Mouse (Mus musculus) central nervous system, embryonic 18 days (tissue): Measurements from ENCODE around the gene Rbm44. TPM values are rescaled to one million over a fixed set of nuclear protein-coding genes. Genes with fewer than 3 reads are reported as not detected.

Experiments
- polyA plus RNA-seq: library from polyadenylated mRNA; depleted of rRNA; stranded (reverse); fragments of >200 nt; gene quantifications from 2 replicates; pipeline ENCODE4 v1.2.3, GENCODE M21; 2012; rRNA removed

Rbm44 gene
- 0.10 and 0.19 TPM in 2 replicates for polyA plus RNA-seq

GRCm38 (mm10) chr1:91144813-91145212, at the start of gene Rbm44:
Gene Rbm44, plus strand, starts transcription at chr1:91145089.

DNA sequence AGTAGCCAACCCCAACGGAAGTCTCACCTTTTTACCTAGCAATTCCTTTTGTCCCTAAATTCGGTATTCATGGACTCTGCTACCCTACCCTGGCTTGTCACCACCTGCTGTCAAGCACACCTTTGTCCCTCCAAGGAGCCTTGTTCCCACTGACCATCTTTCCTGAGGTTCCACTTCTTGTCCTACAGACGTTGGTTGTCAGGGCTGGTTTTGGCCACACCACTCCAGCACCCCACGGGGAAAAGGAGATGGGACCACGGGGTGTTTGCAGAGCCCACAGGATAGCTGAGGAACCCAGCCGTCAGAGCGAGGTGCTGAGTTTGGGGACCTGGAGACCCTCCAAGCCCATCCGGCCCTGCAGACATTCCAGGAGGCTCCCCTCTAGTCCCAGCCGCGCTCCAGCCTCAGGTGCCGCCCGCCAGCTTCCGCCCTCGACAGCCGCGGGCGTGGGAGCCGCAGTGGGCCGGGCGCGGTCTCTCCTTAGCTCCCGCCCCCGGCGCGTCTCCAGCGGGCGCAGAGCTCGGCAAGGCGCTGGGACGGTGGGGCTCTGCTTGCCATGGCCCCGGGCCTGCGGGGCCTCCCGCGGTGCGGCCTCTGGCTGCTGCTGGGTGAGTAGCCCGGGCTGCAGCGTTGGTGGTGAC, 34.8 kb downstream of the Rbm44 start, which contains the start of gene Ramp1:
Gene Ramp1, plus strand, starts transcription at position 290 of the 641 bp plus-strand sequence.

Other genes with a start within 250 kb of the Rbm44 start
- gene Mlph, start 230.0 kb upstream of the Rbm44 start, polyA plus RNA-seq: 0.23 and 1.00 TPM in 2 replicates
- not detected in 2 replicates for gene Prlh, start 192.0 kb upstream of the Rbm44 start, polyA plus RNA-seq
- gene Rab17, start 175.4 kb upstream of the Rbm44 start, polyA plus RNA-seq: 0.17 and 0.80 TPM in 2 replicates
- gene Lrrfip1, start 146.4 kb upstream of the Rbm44 start, polyA plus RNA-seq: 56.5 and 59.3 TPM in 2 replicates
- 11.7 and 15.8 TPM in 2 replicates for gene Ramp1, start 34.7 kb downstream of the Rbm44 start, polyA plus RNA-seq
- gene Ube2f, start 105.2 kb downstream of the Rbm44 start, polyA plus RNA-seq: 55.4 and 58.8 TPM in 2 replicates
- 9.1 and 10.6 TPM in 2 replicates for gene Scly, start 153.2 kb downstream of the Rbm44 start, polyA plus RNA-seq
- gene Espnl, start 177.0 kb downstream of the Rbm44 start, polyA plus RNA-seq: 0.09 and 0.14 TPM in 2 replicates
- gene Klhl30, start 205.9 kb downstream of the Rbm44 start, polyA plus RNA-seq: 0.09 and 0.64 TPM in 2 replicates
- 0.28 and 0.58 TPM in 2 replicates for gene Erfe, start 221.3 kb downstream of the Rbm44 start, polyA plus RNA-seq